7 mouse cellular contexts compared by ENCODE assay signal in genomic region chr3:51888295-51888661, GRCm38 (mm10).
DNase-seq lines count a peak whose midpoint lies in the region; ATAC-seq and TF ChIP-seq lines count a peak whose summit lies in the region.

No protein-coding gene starts in this region.

- no peaks in the 10 kb centered on the region for H3K36me3 ChIP-seq in forebrain, embryonic 15.5 days
- H3K36me3 ChIP-seq in liver, adult 2 months (ENCODE audit: control insufficient read depth, insufficient read depth, low read length), result no peaks in the 10 kb centered on the region

- peak overlapping the region; percentile 38; the same call in 1 of the 2 replicates for H3K9ac ChIP-seq in forebrain, embryonic 15.5 days (replicated peaks)
- no peak overlapping the region for H3K9ac ChIP-seq in liver, adult 2 months (ENCODE audit: low read depth, low read length)

- DNase-seq in kidney, postnatal 4 days, result peak; percentile 22 to 35
- no peak for DNase-seq in kidney, adult 8-10 months
- DNase-seq in liver, adult 2 months (ENCODE audit: extremely low read depth, low read depth, low spot score), result peak; percentile 30
- DNase-seq in retina, postnatal 1 day, result peak; percentile 59
- no peak for DNase-seq in left cerebral cortex, postnatal 36 days (ENCODE audit: low spot score in 2 of 2)

- TF ChIP-seq POLR2A in liver, adult 2 months (IDR thresholded peaks at IDR 0.05; ENCODE audit: extremely low read depth, insufficient read depth, low read length), result no peak

- no peaks in the 10 kb centered on the region for H3K27me3 ChIP-seq in forebrain, embryonic 15.5 days
- H3K27me3 ChIP-seq in liver, adult 2 months (ENCODE audit: control insufficient read depth, insufficient read depth, low read length), result no peaks in the 10 kb centered on the region

- H3K4me1 ChIP-seq in forebrain, embryonic 15.5 days, result peaks cover 32% of the 10 kb centered on the region
- H3K4me1 ChIP-seq in liver, adult 2 months (ENCODE audit: control insufficient read depth, insufficient read depth, low read length), result peaks cover 3% of the 10 kb centered on the region

- TF ChIP-seq CTCF in liver, adult 2 months (IDR thresholded peaks at IDR 0.05; ENCODE audit: low read depth, low read length), result no peak

- WGBS in forebrain, embryonic 15.5 days, result 3% methylated on average over 7 of the region's 8 CpGs
- 15% methylated on average over 8 of the region's 8 CpGs for WGBS in liver, adult 2 months

- no peaks in the 10 kb centered on the region for H3K9me3 ChIP-seq in forebrain, embryonic 15.5 days

- H3K27ac ChIP-seq in forebrain, embryonic 15.5 days (replicated peaks), result peak overlapping the region; percentile 92
- no peak overlapping the region for H3K27ac ChIP-seq in liver, adult 2 months (replicated peaks; ENCODE audit: insufficient read depth, low read depth, low read length)

- intact Hi-C loops in left cerebral cortex, postnatal 36 days (cut with DNase I), result loop anchor here (5.0 kb wide), 1 partner anchor 119 kb away; no protein-coding TSS in a partner anchor

- ATAC-seq in forebrain, embryonic 15.5 days (replicated peaks), result peak; percentile 36
- no peak for ATAC-seq in megakaryocyte, adult 5-6 weeks (ENCODE audit: poor library complexity, severe bottlenecking)

- no peaks in the 10 kb centered on the region for H3K79me2 ChIP-seq in liver, adult 2 months (ENCODE audit: control insufficient read depth, insufficient read depth, low read length)

- no peak overlapping the region for H3K4me3 ChIP-seq in forebrain, embryonic 15.5 days
- no peak overlapping the region for H3K4me3 ChIP-seq in liver, adult 2 months (ENCODE audit: insufficient read depth, low read depth, low read length)

- H3K4me2 ChIP-seq in forebrain, embryonic 15.5 days (replicated peaks), result peak overlapping the region; percentile 36

Comparison
In these comparisons a context has a peak if more than half of its experiments do, and no peak if none do; other contexts are left out.
1. DNase-seq: peak in kidney, postnatal 4 days (2 of 2), liver, adult 2 months (single experiment) and retina, postnatal 1 day (single experiment); none in kidney, adult 8-10 months (0 of 2) and left cerebral cortex, postnatal 36 days (0 of 2).